Mouse (Mus musculus) forebrain, embryonic 16.5 days (tissue): ENCODE results near the gene Pbx3. TPM values are rescaled to one million over a fixed set of nuclear protein-coding genes. Genes with fewer than 3 reads are reported as not detected.
A peak's percentile ranks its signal among the peaks of the same experiment; 100 is the strongest.

Experiments used
- ATAC-seq: fragments of 200-750 bp; cut with Nextera tagmentation; 2 replicates; pipeline ENCODE4 v1.8.0; 2017; ENCODE audit warnings: mild to moderate bottlenecking, moderate library complexity
- H3K27ac ChIP-seq: fragments of 300-500 bp; sonication (generic); 2 replicates; pipeline ENCODE4 v1.5.1; 2014; ENCODE audit warnings: low read length, control low read depth
- H3K27me3 ChIP-seq: fragments of 300-500 bp; sonication (generic); replicated peaks from 2 replicates; pipeline ENCODE4 v1.6.1; 2014; ENCODE audit warnings: low read length; ENCODE audit not compliant: control insufficient read depth, insufficient read depth
- H3K36me3 ChIP-seq: fragments of 300-500 bp; sonication (generic); 2 replicates; pipeline ENCODE4 v1.6.1; 2014; ENCODE audit not compliant: control insufficient read depth, insufficient read depth
- H3K4me1 ChIP-seq: fragments of 300-500 bp; sonication (generic); replicated peaks from 2 replicates; pipeline ENCODE4 v1.6.1; 2014; ENCODE audit warnings: low read length; ENCODE audit not compliant: control insufficient read depth, insufficient read depth
- H3K4me2 ChIP-seq: fragments of 300-500 bp; sonication (generic); 2 replicates; pipeline ENCODE4 v1.6.1; 2014; ENCODE audit warnings: mild to moderate bottlenecking, low read length, control low read depth
- H3K4me3 ChIP-seq: fragments of 300-500 bp; sonication (generic); replicated peaks from 2 replicates; pipeline ENCODE4 v1.5.1; 2014; ENCODE audit warnings: mild to moderate bottlenecking, low read length, control low read depth
- H3K9ac ChIP-seq: fragments of 300-500 bp; sonication (generic); replicated peaks from 2 replicates; pipeline ENCODE4 v1.6.1; 2014; ENCODE audit warnings: low read depth, low read length, control low read depth
- H3K9me3 ChIP-seq: fragments of 300-500 bp; sonication (generic); 2 replicates; pipeline ENCODE4 v1.6.1; 2016; ENCODE audit warnings: low read length; ENCODE audit not compliant: control insufficient read depth
- WGBS: fragments of 180-500 bp; shearing (Covaris S2); extraction: QIAGEN DNeasy Blood & Tissue Kit; methylation state at CpG from one replicate; pipeline ENCODE4 v1.1.7; 2014; 5-methylcytosine and 5-hydroxymethylcytosine counted together
- polyA plus RNA-seq: library from polyadenylated mRNA; unstranded; fragments of >200 nt; fragmentation: Nextera tagmentation; extraction: Ambion mirVana; gene quantifications from 2 replicates; pipeline ENCODE4 v1.2.1, GENCODE M21; 2015

Gene Pbx3
- polyA plus RNA-seq, result 48.1 and 71.1 TPM in 2 replicates

- peak within 1 kb of the TSS; percentile 81 for H3K9ac ChIP-seq
- no peaks in the 10 kb centered on the region for H3K9me3 ChIP-seq
- H3K27me3 ChIP-seq, result peaks cover 2% of the 10 kb centered on the region; the same call in 1 of the 2 replicates
- under 1% methylated on average over 60 of the region's 102 CpGs for WGBS
- no peaks in the 10 kb centered on the region for H3K36me3 ChIP-seq
- H3K4me1 ChIP-seq, result peaks cover 15% of the 10 kb centered on the region
- H3K27ac ChIP-seq, result peak within 1 kb of the TSS; percentile 86
- peak within 1 kb of the TSS; percentile 79 for H3K4me3 ChIP-seq
- peak; percentile 89 for ATAC-seq
- H3K4me2 ChIP-seq, result peak within 1 kb of the TSS; percentile 57
Observed at GRCm38 (mm10) chr2:34372305-34373301, at the start of gene Pbx3. Gene Pbx3, minus strand, starts transcription at chr2:34373142.

GRCm38 (mm10) chr2:34420256-34420655 is 47.3 kb upstream of the Pbx3 start:
- H3K9ac ChIP-seq, result no peak overlapping the region
- no peaks in the 10 kb centered on the region for H3K36me3 ChIP-seq
- H3K4me3 ChIP-seq, result no peak overlapping the region
- H3K4me2 ChIP-seq, result no peak overlapping the region
- 67% methylated on average over 1 of the region's 1 CpGs for WGBS
- H3K9me3 ChIP-seq, result no peaks in the 10 kb centered on the region
- ATAC-seq, result no peak
- no peak overlapping the region for H3K27ac ChIP-seq
- 0 out of 2 replicates have a peak, but pooled peaks cover 3% of the 10 kb centered on the region for H3K4me1 ChIP-seq
- H3K27me3 ChIP-seq, result no peaks in the 10 kb centered on the region

GRCm38 (mm10) chr2:34409741-34410340 is 36.9 kb upstream of the Pbx3 start:
- Histone ChIP-seq H3K4me1 (peaks cover 10% of the 10 kb centered on the region), H3K27ac (no peak overlapping the region), H3K9me3 (no peaks in the 10 kb centered on the region), H3K27me3 (no peaks in the 10 kb centered on the region), H3K4me3 (no peak overlapping the region), H3K36me3 (no peaks in the 10 kb centered on the region), H3K9ac (no peak overlapping the region), H3K4me2 (no peak overlapping the region)
- WGBS, result 85% methylated on average over 5 of the region's 5 CpGs
- ATAC-seq, result no peak

DNA sequence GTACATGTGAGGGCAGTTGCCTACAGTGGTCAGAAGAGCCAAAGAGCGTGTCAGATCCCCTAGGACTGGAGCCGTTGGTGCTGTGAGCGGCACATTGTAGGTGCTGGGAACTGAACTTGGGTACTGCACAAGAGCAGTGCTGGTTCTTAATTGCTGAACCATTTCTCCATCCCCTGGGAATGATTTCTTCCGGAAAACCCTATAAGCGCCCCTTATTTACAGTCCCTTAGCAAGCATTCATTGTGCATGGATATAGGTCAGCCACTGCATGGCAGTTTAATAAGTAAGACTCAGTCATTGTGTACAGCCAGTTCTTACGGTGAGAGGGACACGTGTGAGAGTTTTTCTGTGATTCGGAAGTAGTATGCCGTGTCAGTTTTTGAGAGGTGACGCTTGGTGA is 35.4 kb upstream of the Pbx3 start:
- WGBS, result 91% methylated on average over 10 of the region's 10 CpGs
- Histone ChIP-seq H3K4me3 (no peak overlapping the region), H3K9ac (no peak overlapping the region), H3K27me3 (no peaks in the 10 kb centered on the region), H3K4me1 (peaks cover 10% of the 10 kb centered on the region), H3K4me2 (no peak overlapping the region), H3K27ac (no peak overlapping the region), H3K9me3 (no peaks in the 10 kb centered on the region), H3K36me3 (no peaks in the 10 kb centered on the region)
- no peak for ATAC-seq

DNA sequence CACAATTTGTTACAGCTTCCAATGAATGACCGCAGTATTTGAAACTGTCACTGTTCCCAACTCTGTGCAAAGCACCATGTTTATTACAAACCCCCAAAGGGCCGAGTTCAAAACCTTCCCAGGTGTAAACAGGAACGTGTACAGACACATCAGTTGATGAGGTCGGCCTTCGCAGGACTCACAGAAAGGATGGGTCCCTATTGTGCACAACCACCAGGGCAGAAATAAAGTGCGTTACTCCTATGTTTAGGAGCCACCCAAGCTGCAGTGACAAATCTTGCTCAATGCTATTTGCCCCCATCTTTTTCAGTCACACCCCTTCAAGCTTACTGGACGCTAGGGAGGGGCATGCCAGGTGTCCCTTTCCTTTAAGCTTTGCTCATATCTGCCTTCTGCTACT is 34.7 kb upstream of the Pbx3 start:
- H3K9me3 ChIP-seq, result no peaks in the 10 kb centered on the region
- peak overlapping the region; percentile 78 for H3K4me3 ChIP-seq
- H3K27ac ChIP-seq, result no peak overlapping the region
- no peaks in the 10 kb centered on the region for H3K27me3 ChIP-seq
- ATAC-seq, result no peak
- H3K4me2 ChIP-seq, result peak overlapping the region; percentile 67
- 25% methylated on average over 7 of the region's 7 CpGs for WGBS
- H3K9ac ChIP-seq, result no peak overlapping the region
- no peaks in the 10 kb centered on the region for H3K36me3 ChIP-seq
- H3K4me1 ChIP-seq, result peaks cover 10% of the 10 kb centered on the region

DNA sequence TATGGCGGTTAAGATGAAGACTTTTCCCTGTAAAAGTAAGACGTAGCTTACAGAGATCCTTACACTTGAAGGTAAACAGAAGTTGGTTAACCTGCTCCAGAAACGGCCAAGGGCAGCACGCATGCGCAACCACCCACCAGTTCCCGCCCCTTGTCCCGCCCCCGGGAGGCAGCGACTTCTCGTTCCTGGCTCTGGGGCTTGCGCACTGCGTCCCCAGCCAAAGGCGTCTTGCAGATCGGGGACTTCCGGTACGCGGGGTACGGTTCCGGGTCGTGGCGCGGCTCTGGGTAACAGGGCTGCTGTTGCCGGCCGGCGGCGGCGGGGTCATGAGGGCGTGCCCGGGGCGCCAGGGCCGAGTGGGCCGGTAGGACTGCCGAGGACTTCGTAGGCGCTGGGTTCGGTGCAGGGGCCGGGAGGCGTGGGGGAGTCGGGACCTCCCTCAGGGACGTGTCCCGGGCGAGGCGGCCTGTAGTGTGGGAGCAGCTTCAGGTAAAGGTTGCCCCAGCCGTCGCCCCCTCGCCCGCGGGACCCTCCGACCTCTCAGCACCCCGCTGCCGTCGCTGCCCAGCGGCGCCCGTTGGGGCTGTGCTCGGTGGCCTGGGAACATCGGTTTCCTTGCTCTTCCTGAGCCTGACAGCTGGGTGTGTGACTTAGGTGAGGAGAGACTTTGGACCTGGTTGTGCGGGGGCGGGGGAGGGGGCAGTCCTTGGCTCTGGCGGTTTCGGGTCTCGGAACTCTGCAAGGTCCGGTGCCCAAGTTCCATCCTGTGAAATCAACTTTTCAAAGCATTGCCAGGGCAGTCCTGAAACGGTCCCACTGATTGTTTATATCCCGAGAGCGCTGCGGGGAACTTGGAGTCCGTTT is 33.9 kb upstream of the Pbx3 start, which contains the start of gene Mapkap1:
TSS of gene Mapkap1 (plus strand) at position 171 of the 864 bp plus-strand sequence.
- no peaks in the 10 kb centered on the region for H3K27me3 ChIP-seq
- peak; percentile 100 for ATAC-seq
- peaks cover 10% of the 10 kb centered on the region for H3K4me1 ChIP-seq
- peak within 1 kb of the TSS; percentile 89 for H3K9ac ChIP-seq
- no peaks in the 10 kb centered on the region for H3K36me3 ChIP-seq
- peak within 1 kb of the TSS; percentile 67 for H3K4me2 ChIP-seq
- no peak within 1 kb of the TSS for H3K27ac ChIP-seq
- WGBS, result under 1% methylated on average over 63 of the region's 68 CpGs
- H3K9me3 ChIP-seq, result no peaks in the 10 kb centered on the region
- H3K4me3 ChIP-seq, result peak within 1 kb of the TSS; percentile 78

DNA sequence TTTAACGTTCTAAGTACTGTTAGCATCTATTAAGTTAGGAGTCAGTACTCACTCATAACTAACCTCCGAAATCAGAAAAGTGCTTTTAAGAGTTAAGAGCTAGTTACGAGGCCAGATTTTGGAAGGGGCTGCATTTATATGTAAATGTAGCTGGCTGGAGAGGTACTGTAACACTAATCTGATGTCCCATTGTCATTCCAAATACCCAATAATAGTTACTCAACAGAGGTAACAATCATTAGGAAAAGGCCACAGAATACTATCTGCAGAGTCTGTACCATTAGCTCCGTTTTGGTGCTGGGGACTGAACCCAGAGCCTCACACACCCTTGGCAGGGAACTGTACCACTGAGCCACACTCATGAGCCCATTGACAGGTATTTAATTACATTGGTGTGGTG is 26.6 kb upstream of the Pbx3 start:
- Histone ChIP-seq H3K9me3 (no peaks in the 10 kb centered on the region), H3K27ac (no peak overlapping the region), H3K4me1 (no peaks in the 10 kb centered on the region), H3K36me3 (no peaks in the 10 kb centered on the region), H3K27me3 (no peaks in the 10 kb centered on the region), H3K9ac (no peak overlapping the region), H3K4me2 (no peak overlapping the region), H3K4me3 (no peak overlapping the region)
- no peak for ATAC-seq
- WGBS, result 39% methylated on average over 4 of the region's 4 CpGs

DNA sequence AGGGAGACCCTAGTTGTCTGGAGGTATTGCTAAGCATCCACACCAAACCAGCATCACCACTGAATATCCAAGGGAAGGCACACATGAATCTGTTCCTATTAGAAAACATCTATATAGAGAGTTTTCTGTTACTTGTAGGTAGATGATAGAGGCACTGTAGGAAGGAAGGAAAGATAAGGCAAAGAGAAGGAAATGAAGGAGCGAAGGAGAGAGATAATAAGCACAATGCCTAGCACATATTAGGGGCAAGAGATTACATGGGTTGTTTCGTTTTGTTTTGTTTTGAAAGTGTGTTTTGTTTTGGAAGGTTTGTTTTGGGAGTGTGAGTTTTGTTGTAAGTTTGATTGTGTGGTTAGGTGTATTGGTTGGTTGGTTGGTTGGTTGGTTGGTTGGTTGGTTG is 6.0 kb upstream of the Pbx3 start:
- 91% methylated on average over 2 of the region's 2 CpGs for WGBS
- H3K27me3 ChIP-seq, result no peaks in the 10 kb centered on the region
- no peaks in the 10 kb centered on the region for H3K9me3 ChIP-seq

More for the DNA sequence above, 6.0 kb upstream of the Pbx3 start:
- Histone ChIP-seq H3K27ac (no peak overlapping the region), H3K4me3 (no peak overlapping the region), H3K9ac (no peak overlapping the region), H3K4me2 (no peak overlapping the region), H3K4me1 (peaks cover under 1% of the 10 kb centered on the region; the same call in 1 of the 2 replicates), H3K36me3 (no peaks in the 10 kb centered on the region)
- no peak for ATAC-seq
